Mouse (Mus musculus) embryo, embryonic 10 days (tissue): ENCODE measurements around the gene Rbm33.
A peak's percentile ranks its signal among the peaks of the same experiment; 100 is the strongest.

Experiments used
- DNase-seq: peaks from one replicate; pipeline ENCODE4 v3.0.0-alpha.2; 2015; ENCODE audit warnings: low spot score

Gene Rbm33

DNA sequence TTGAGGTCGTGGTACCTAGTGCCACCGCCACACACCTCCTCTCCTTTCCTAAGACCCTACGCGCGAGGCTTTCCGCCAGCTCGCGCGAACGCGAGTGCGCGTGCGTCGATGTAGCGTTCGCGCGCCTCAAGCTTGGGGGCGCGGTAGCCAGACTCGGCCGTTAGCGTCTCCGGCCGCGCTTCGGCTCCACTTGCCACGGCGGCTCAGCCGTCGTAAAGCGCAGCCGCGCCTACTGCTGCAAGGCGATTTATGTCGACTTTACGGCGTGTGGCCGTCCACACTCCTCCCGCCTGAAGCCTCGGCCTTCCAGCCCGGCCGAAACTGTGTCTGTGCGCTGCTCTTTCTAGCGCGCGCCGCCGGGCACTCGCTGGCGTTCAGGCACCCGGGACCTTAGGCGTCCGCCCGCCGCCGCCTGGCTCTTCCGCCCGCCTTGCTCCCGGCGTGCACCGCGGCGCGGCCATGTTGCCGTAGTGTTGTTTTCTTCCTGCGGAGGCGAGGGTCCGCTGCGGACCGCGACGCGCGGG, at the start of gene Rbm33:
Gene Rbm33, plus strand, starts transcription at position 400 of the 524 bp plus-strand sequence.
- peak; percentile 97 for DNase-seq

DNA sequence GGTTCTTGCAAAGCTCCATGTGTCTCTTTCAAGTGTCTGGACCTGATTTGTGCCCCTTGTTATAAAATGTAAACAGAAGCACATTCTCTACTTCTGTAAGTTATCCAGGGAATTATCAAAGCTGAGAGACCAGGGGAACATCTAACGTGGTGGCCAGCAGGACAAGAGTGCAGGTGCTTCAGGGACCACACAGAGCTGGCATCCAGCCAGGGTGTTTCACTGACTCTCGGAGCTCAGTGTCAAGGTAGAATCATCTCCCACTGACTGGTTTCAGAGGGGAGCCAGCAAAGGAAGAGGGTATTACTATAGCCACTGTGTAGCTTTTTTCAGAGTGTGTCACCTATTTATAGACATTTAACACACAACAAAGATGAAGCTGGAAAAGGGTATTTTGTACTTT, 49.3 kb upstream of the Rbm33 start:
- DNase-seq = no peak

DNA sequence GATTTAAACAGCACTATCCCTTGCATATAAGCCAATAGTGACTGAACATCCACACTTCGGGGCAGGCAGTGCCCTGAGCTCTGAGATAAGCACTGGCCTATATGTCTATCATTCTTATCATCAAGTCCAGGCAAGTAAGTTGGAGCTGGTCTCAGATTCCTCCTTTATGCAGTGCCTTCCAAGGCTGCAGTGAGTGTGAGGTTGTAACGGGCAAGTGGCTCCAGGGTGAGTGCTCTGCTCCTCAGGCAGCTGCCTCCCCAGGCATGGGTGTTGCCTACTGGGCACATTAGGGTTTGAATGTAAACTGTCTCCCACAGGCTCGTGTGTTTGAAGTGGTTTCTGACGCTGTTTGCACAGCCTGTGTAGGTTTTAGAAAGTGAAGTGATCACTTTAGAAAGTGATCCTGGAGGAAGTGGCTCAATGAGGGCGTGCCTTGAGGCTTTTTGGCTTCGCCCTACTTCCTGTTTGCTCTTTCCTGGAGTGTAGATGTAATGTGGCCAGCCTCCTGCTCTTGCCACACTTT, 47.4 kb upstream of the Rbm33 start:
- DNase-seq = no peak

DNA sequence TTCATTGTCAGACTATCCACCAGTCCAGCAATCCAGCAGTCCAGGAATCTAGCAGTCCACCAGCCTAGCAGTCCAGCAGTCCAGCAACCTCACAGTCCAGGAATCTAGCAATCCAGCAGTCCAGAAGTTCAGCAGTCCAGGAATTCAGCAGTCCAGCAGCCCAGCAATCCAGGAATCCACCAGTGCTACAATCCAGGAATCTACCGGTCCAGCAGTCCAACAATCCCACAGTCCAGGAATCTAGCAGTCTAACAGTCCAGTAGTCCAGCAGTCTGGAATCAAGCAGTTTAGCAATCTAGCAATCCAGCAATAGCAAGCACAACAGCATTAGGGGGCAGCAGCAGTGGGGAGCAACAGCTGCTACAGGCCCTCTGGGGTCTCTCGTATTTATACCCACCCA, 44.1 kb upstream of the Rbm33 start:
- no peak for DNase-seq

DNA sequence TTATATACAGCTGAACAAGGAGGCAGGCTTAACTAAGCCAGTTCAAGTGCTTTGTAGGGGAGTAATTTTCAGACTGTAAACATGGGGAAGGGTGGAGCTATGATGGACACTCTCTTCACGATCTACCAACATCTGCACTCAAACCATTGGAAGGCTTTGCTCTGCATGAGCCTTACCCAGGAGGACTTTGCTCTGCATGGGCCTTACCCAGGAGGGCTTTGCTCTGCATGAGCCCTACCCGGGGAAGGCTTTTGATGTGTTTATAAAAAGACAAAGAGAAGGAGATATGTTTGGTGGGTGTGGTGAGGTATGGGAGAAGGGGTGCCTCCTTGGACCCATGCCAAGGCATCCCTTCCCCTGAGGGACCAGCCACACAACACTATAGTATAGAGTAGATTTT, 39.6 kb upstream of the Rbm33 start:
- no peak for DNase-seq

DNA sequence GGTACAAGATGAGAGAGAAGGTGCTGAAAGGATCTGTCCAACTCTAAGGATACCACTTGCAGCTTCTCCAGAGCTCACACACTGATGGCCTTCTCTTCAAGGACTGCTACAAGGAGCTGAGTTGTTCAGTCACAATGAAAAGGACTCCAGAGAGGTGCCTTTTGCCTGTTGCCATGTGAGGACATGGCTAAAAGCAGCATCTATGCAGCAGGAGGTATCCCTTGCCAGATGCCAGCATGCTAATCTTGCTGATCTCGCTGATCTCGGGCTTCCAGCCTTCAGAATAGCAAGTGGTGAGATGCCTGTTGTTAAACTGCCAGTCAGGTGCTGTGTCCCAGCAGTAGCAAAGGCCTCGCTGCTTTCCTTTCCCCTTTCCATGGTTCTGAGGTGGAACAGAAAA, 27.8 kb upstream of the Rbm33 start:
- DNase-seq = no peak

DNA sequence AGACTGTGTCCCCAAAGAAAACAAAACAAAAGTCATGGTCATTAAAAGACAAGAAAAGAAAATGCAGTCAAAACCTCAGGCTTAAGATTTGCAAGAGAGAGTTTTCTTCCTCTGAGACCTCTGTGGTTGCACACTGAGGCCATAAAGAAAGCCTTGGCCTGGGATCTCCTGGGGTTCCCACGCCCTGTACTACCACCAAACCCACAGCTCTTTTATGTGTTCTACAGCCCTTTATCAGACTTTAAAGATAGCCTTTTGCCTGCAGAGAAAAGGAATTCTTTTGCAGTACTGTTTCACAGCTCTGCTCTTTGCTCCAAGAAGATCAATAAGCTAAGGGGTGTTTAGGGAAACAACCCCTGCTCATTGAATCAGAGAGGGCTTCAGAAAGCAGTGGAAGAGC, 26.3 kb upstream of the Rbm33 start:
- no peak for DNase-seq

DNA sequence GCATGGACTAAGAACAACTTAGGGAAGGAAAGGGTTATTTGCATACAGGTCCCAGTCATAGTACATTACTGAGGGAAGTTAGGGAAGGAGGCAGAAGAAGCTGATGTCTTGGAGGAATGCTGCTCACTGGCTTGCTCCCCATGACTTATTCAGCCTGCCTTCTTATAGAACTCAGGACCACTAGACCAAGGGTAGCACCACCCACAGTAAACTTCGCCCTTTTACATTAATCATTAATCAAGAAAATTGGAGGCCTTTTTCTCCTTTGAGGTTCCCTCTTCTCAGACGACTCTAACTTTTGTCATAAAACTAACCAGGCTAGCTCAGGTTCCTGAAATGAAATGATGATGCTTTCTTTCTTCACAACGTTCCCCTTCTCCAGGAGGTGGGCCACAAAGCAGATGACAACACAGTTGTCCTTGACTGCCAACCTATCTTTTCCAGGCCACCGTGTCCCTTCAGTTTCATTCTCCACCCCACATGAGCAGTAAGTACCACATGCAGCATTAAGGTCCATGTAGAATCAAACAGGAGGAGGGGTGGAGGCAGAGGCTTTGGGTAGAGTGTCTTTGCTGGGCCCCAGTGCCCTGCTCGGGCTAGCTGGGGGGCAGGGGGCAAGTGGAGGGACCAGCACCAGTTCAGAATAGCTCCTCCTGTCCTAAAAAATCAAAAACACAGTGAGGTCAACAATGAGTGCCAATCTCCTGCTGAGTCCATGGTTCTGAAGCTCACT, 25.6 kb upstream of the Rbm33 start:
- no peak for DNase-seq

DNA sequence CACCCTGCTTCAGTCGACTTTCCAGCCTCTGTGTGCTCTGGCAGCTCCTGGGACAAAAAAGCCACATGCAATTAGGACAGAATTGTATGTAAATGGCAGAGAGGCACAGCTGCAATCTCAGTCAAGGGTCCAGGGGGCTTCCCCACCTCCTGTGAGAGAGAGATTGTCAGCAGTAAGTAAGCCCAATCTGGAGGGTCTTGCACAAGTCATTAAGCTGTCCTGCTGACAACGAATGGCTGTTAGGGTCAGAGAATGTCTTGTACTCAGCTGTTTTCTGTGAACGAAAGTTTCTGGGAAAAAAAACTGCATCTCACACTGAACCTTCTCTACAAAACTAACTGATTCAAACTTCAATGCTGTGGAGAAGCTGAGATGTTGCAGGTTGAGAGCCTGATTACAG, 24.6 kb upstream of the Rbm33 start:
- DNase-seq = no peak

DNA sequence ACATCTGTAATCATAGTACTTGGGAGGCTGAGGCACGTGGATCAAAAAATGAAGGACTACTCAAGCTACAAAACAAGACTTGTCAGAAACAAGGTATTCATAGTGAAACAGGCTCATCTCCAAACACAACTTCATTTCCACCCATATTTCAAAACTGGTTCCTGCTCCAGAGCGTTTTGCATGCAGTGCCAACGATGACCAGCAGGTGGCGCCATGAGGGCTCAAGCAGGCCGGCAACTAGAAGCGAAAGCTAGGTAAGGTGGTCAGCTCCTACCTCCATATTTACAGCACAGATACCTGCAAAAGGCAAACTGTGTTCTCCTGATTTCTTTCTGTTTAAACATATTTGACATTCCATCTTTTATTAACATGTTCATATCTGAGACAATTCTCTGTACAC, 22.9 kb upstream of the Rbm33 start:
- peak; percentile 89 for DNase-seq

DNA sequence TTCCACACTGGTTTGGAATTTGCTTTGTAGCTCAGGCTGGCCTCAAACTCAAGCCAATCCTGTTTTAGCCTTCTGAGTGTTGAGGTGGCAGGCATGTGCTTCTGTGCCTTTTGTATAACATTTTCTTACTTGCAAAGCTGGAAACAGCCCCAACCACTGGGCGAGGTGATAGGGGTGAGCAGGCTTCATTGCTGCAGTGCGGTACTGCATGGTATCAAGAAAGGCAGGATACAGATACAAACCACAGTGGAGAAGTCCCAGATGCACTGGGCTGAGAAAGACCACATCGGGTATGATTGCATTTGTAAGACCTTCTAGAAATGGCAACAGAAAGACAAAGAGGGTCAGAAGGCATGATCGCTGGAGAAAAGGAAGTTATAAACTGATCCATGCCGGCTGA, 18.8 kb upstream of the Rbm33 start:
- no peak for DNase-seq

DNA sequence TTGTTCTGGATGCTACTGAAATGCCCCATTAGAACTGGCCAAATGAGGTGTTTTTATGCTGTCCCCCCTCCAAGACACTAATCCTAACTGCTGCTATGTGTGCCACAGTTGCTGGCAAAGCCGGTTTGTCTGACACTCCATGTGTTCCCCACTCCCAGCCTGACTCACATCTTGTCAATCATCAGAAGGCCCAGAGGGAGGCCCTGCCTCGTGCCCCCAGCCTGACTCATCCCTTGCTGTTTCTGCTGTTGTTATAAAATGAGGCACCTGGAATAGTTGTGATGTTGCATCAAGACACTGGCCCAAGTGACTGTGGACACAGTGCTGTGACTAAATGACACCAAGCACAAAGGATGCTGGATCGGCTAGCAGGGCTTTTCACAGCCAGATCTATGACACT, 18.2 kb upstream of the Rbm33 start:
- no peak for DNase-seq

DNA sequence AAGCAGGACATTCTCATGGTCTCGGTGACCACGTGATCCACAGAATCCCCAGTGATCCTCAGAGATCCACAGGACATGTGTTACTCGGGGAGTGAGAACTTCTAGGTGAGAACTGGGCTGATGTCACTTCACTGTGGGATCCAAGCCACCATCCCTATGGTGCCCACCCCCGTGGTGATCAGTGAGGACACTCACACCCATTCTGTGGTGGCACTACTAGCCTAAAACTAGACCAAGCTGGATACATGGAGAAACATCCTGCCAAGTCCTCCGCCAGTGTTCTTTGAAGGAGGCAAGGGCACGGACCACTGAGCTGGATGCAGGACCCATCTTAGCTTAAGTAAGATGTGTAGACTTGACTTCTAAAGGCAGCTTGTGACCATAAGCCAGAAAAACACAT, 17.6 kb upstream of the Rbm33 start:
- DNase-seq = no peak

DNA sequence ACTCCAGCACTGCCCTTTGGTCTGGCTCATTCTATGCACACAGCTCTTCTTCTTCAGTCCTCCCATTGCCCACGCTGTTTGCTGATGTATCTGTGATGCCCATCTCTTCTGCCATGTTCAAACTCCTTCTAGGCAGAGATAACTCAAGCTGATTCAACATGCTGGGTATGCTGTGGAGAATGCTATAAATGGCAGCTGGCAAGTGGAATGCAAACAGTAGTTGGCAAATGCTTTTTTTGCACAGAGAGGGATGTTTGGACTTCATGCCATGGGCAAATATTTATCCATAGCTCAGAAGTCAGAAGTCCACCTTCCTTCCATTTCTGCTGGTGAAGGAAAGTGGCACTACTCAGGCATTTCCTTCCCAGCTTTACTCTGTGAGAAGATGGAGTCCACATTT, 14.2 kb upstream of the Rbm33 start:
- DNase-seq = no peak

DNA sequence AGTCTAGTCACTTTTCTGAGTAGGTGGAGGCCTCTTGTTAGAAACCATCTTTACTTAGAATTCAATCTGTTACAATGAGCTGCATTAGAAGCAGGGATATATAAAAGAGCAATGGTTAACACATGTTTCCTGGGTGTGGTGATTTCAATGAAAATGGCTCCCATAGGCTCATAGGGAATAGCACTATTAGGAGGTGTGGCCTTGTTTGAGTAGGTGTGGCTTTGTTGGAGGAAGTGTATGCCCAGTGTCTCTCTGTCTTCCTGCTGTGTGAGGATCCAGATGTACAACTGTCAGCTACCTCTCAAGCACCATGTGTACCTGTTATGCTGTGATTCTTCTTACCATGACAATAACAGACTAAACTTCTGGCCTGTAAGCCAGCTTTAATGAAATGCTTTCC, 12.4 kb upstream of the Rbm33 start:
- DNase-seq = no peak

DNA sequence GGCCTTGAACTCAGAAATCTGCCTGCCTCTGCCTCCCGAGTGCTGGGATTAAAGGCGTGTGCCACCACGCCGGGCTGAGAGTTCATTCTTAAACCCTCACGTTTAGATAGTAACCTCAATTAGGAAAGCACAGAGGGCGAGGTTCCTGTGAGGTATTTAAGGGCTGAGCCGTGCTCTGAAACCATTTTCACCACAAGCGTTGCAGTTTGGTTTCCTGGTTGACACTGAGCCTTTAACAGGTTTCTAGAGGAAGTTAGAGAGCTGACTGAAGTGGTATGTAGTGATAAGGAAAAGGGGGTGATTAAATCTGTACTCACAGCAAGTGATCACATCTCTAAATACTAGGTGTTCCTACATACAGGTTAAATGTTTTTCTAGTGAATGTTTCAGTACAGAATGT, 1.4 kb upstream of the Rbm33 start:
- no peak for DNase-seq

DNA sequence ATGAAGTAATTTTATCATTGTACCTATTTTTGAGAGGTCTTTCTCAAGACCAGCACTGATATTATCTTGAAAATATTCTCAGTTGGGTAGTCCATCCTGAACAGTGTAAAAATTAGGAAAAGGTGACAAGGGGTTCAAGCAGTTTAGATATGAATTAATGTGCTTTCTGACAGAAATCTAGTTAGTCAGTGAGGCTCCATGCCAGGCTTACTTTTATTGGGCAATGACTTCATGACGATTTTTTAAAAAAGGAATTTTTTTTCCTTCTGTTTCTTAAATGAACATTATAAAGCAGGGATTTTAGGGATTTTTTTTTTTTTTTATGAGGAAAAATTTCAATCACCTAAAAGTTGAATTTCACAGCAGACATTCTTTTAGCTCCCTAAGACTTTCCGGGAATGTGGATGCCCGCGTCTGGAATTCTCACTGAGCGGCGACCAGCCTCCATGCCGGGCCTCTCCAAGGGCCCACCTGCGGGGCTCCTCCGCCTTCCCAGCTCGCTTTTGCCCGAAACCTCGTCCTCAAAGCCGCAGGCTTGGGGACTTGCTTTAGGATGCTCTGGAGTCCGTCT, 685 bp upstream of the Rbm33 start:
- DNase-seq = no peak

DNA sequence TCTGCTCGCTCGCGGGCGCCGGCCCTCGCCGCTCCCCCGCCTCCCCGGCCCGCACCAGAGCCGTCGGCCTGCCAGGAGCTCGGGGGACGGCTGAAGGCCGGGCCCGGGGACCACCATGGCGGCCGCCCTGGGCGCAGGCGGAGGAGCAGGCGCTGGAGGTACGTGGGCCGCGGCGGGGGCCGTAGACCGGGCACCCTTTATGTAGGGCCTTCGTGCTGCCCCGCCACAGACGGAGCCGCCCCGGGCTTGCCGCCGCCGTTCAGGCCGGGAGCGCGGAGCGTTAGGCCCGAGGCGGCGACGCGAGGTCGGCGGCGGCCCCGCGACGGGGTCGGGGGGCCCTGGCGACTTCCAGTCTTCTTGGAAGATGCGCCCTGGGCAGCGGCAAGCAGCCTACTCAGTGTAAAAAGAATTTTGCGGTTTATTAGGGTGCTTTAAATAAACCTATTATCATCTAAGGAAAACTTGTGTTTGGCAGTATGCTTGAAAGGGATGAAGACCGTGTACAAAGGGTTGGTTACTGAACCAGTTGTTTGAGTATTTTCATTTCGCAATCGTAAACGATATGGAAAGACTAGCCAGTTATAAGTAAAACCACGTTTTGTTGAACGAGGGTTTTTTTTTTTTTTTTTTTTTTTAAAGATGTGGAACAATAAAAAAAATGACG, 464 bp downstream of the Rbm33 start:
- no peak for DNase-seq

DNA sequence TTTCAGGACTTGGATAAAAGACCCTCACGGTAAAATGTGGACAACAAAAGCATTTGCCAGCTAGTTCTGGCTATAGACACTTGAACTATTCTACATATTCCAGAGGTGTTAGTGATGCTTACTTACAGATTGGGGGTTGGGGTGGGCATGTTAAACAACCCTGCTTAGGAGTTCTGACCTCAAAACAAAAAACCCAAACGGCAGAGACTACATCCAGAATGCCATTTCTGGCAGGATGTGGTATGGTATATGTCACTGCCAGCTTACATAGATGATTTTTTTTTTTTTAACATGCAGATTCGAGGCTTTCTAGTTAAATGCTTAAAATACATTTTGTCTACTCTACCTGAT, 971 bp downstream of the Rbm33 start:
- DNase-seq = peak; percentile 14

DNA sequence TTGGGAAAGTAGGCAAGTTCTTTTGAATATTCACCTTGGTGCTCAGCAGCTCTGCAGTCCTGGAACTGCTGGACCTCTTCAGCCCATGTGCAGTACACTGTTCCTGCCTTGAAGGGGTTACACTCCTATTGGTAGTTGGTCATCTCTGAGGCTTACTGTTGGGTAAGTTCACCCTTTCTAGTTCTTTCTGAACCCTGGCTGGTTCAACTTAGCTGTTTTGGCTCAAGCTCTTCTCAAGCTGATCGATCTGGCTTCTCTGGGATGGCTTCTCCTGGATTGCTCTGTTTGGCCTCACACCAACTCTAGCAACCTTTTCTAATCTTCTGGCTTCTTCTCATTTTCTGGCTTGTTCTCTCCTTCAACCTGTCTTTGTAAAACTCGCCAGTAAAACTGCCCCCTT, 1.8 kb downstream of the Rbm33 start:
- DNase-seq = no peak

DNA sequence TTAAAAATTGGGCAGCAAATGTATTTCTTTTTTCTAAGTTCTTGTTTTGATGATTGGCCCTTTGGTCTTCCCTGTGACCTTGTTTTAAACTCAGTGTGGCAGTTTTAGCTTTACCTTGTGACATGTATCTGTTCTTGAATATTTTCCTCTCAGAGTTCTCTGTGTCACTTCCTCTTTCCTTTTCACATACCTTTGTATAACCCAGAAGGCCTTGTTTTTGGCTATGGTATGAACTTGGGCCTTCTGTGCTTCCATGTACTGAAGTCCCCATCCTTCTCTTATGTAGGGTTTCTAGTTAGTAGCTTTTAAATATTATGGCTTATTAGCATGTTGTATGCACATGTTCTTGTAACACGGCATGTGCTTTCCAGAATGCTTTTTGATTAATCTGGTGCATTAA, 4.8 kb downstream of the Rbm33 start:
- DNase-seq = no peak

DNA sequence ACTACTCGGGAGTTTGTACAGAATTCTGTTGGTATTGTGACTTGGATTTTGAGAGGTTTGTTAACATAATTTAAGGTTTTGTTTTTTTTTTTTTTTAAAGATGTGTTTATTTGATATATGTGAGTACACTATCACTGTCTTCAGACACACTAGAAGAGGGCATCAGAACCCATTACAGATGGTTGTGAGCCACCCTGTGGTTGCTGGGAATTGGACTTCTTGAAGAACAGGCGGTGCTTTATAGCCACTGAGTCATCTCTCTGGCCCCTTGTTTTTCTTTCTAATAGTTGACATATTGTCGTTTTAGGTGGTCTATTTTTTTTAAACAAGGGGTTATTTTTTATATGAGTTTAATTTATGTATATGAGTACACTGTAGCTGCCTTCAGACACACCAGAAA, 5.3 kb downstream of the Rbm33 start:
- no peak for DNase-seq

DNA sequence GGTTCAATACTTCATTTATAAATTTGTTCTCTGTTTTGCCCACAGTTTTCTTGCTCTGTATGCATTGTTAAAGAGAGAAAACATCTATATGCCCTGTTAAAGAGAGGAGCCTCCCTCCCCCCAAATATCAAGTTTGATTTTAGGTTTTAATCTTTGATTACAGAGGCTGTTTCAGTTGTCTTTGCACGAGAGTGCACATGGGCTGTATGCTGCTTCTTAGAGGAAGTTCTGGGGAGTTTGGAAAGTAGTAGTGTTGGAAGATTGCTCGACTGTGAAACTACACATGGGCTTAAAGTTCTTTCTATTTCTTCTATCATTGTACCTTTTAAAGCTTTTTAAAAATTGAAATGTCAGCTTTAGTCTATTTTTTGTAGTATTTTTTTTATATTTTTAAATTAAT, 6.9 kb downstream of the Rbm33 start:
- DNase-seq = no peak
